Mouse (Mus musculus) testis, postnatal 14 days (tissue): Measurements from ENCODE around the gene Guca2a.

ENCODE experiments used
- DNase-seq: peaks from one replicate; pipeline ENCODE4 v3.0.0; 2021; ENCODE audit warnings: low spot score

Gene Guca2a

GRCm38 (mm10) chr4:119642666-119643065, 5.2 kb downstream of the Guca2a start:
- DNase-seq, result no peak

GRCm38 (mm10) chr4:119657011-119657410, 19.5 kb downstream of the Guca2a start:
- no peak for DNase-seq

- no peak for DNase-seq
These were observed 20.7 kb downstream of the Guca2a start for GRCm38 (mm10) chr4:119658246-119658645.

- DNase-seq, result no peak
These were observed 21.2 kb downstream of the Guca2a start, which contains the start of gene Guca2b for GRCm38 (mm10) chr4:119658731-119659130. TSS of gene Guca2b (minus strand) at chr4:119658954.

GRCm38 (mm10) chr4:119660007-119660406, 22.5 kb downstream of the Guca2a start:
- no peak for DNase-seq

- no peak for DNase-seq
These were observed 24.6 kb downstream of the Guca2a start for GRCm38 (mm10) chr4:119662151-119662550.

GRCm38 (mm10) chr4:119662976-119663375, 25.5 kb downstream of the Guca2a start:
- DNase-seq, result no peak

GRCm38 (mm10) chr4:119663409-119664095, 26.0 kb downstream of the Guca2a start:
- no peak for DNase-seq

GRCm38 (mm10) chr4:119665166-119665565, 27.7 kb downstream of the Guca2a start:
- no peak for DNase-seq

- no peak for DNase-seq
These were observed 28.6 kb downstream of the Guca2a start for GRCm38 (mm10) chr4:119666116-119666515.

GRCm38 (mm10) chr4:119667454-119667853, 29.9 kb downstream of the Guca2a start:
- no peak for DNase-seq

- no peak for DNase-seq
These were observed 30.7 kb downstream of the Guca2a start for GRCm38 (mm10) chr4:119668185-119668584.

GRCm38 (mm10) chr4:119668596-119668995, 31.1 kb downstream of the Guca2a start:
- no peak for DNase-seq

- DNase-seq, result no peak
These were observed 32.1 kb downstream of the Guca2a start for GRCm38 (mm10) chr4:119669356-119670209.

GRCm38 (mm10) chr4:119670210-119670555, 32.7 kb downstream of the Guca2a start:
- no peak for DNase-seq

- DNase-seq, result no peak
These were observed 33.2 kb downstream of the Guca2a start for GRCm38 (mm10) chr4:119670736-119671135.

GRCm38 (mm10) chr4:119671164-119671563, 33.7 kb downstream of the Guca2a start:
- no peak for DNase-seq

- no peak for DNase-seq
These were observed 35.2 kb downstream of the Guca2a start for GRCm38 (mm10) chr4:119672685-119673084.

GRCm38 (mm10) chr4:119682596-119682995, 45.1 kb downstream of the Guca2a start:
- no peak for DNase-seq

- no peak for DNase-seq
These were observed 48.2 kb downstream of the Guca2a start for GRCm38 (mm10) chr4:119685746-119686145.
